Mouse (Mus musculus): ENCODE results near the gene Kcnj1. TPM values are rescaled to one million over a fixed set of nuclear protein-coding genes. Genes with fewer than 3 reads are reported as not detected.

Gene Kcnj1
- polyA plus RNA-seq (2014; fragmentation: Illumina TruSeq; extraction: RNeasy Lipid Tissue Mini Kit (QIAGEN cat#74804); ENCODE audit: insufficient read depth, low read depth, low replicate concordance), result 0.10 TPM

DNA sequence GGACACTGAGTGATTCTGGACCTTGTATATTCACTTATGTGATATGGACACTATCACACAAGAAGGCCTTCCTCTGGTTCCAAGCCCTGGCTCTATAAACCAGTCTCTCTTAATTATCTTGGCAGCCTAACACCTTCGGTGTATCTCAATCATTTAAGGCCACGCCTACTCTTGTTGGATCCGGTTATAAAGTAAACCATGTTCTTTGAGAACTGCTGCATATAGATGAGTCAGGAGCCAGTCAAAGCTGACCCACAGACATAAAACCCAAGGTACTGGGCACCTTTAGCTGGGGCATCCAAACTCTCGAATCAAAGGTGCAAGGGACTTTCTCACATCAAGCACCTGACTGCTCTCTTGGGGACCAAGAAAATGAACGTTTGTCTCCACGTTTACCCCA, at the start of gene Kcnj1:
Gene Kcnj1 (plus strand): TSS at position 292 of the 400 bp plus-strand sequence.

DNA sequence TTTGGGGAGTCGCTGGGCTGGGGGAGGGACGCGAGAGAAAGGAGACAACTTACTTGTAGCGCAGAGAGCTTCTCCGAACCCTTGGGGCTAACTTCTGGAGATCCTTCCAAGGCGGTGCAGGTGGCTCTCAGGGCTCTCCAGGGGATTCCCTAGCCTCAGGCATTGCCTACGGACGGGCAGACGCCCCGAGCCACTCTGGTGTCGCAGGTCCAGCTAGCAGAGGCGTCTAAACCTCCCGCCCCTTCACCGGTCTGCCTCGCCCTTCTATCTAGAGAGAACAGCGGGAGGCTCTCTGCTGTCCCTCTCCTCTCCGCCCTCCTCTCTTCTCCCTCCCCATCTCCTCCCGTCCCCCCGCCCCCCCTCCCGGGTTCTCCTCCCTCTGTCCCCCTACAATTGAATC, 28.2 kb upstream of the Kcnj1 start, which contains the start of gene Kcnj5:
Gene Kcnj5 (minus strand): TSS at position 300 of the 400 bp plus-strand sequence.

Other genes with a start within 250 kb of the Kcnj1 start
- 1.7 TPM for gene Kcnj5, start 28.1 kb upstream of the Kcnj1 start, polyA plus RNA-seq (2014; fragmentation: Illumina TruSeq; extraction: RNeasy Lipid Tissue Mini Kit (QIAGEN cat#74804); ENCODE audit: insufficient read depth, low read depth, low replicate concordance)
- 10.8 TPM for gene Fli1, start 170.4 kb downstream of the Kcnj1 start, polyA plus RNA-seq (2014; fragmentation: Illumina TruSeq; extraction: RNeasy Lipid Tissue Mini Kit (QIAGEN cat#74804); ENCODE audit: insufficient read depth, low read depth, low replicate concordance)